Mouse (Mus musculus) CH12.LX (cell line): ENCODE measurements around the gene Gng5.

ENCODE experiments used
- ELF1 ChIP-seq: IDR thresholded peaks from 2 replicates; pipeline ENCODE4 v1.6.1; 2014; ENCODE audit warnings: low read depth, mild to moderate bottlenecking, inconsistent platforms, low read length, improper control_type of control experiment
- ETS1 ChIP-seq: conservative IDR thresholded peaks from 2 replicates; pipeline ENCODE4 v1.6.1; 2012; ENCODE audit warnings: low read depth, mild to moderate bottlenecking, inconsistent platforms, low read length, improper control_type of control experiment, moderate library complexity
- POLR2A ChIP-seq: IDR thresholded peaks from 2 replicates; pipeline ENCODE4 v1.6.1; 2011; ENCODE audit warnings: low read depth, mild to moderate bottlenecking, improper control_type of control experiment, low read length
- ZMIZ1 ChIP-seq: IDR thresholded peaks from 2 replicates; pipeline ENCODE4 v1.6.1; 2012; ENCODE audit warnings: low read depth, mild to moderate bottlenecking, inconsistent platforms, low read length, improper control_type of control experiment

DNA sequence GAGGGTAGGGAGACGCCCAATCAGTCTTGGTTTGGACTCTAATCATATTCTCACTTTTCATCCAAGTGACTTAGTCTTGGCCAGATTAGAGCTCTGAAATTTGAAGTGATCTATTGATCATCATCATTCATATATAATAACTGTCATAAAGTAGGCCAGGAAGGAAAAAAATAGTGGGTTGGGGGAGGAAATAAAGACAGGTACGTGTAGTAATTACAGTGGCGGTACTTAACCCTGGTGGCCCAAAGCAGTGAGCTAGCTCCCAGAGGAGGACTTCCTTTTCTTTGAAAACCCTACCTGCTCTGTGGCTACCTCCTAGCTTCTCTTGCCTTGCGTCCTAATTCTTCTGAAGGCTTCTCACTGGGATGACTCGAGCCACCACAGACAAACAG, 1.2 kb downstream of the Gng5 start:
- no peak for TF ChIP-seq ETS1
- TF ChIP-seq ELF1 = no peak
- TF ChIP-seq ZMIZ1 = no peak; the same call in 1 of the 2 replicates
- TF ChIP-seq POLR2A = no peak
